In genomic region chr3:153849368-153850015, GRCm38 (mm10) we compare ENCODE assay signal across 8 mouse cellular contexts. TPM values are rescaled to one million over a fixed set of nuclear protein-coding genes. Genes with fewer than 3 reads are reported as not detected.
A peak's percentile ranks its signal among the peaks of the same experiment; 100 is the strongest.
DNase-seq lines count a peak whose midpoint lies in the region; ATAC-seq lines count a peak whose summit lies in the region.

No protein-coding gene starts in this region.

- no peaks in the 10 kb centered on the region for H3K9me3 ChIP-seq in liver, embryonic 11.5 days (ENCODE audit: control insufficient read depth, low read length)

- H3K27me3 ChIP-seq in liver, embryonic 11.5 days (replicated peaks; ENCODE audit: control insufficient read depth, insufficient read depth, low read length) = no peaks in the 10 kb centered on the region

- no peaks in the 10 kb centered on the region for H3K36me3 ChIP-seq in liver, embryonic 11.5 days (ENCODE audit: control insufficient read depth, insufficient read depth, low read length)

- H3K4me1 ChIP-seq in liver, embryonic 11.5 days (replicated peaks; ENCODE audit: control insufficient read depth, insufficient read depth, low read length) = peaks cover 45% of the 10 kb centered on the region

- H3K27ac ChIP-seq in liver, embryonic 11.5 days (ENCODE audit: low read depth, low read length) = peak overlapping the region; percentile 39

- WGBS in liver, embryonic 11.5 days = 5% methylated on average over 5 of the region's 5 CpGs

- H3K9ac ChIP-seq in liver, embryonic 11.5 days (ENCODE audit: low read depth, low read length) = peak overlapping the region; percentile 41

- H3K4me3 ChIP-seq in liver, embryonic 11.5 days (ENCODE audit: low read depth, low read length) = peak overlapping the region; percentile 18; the same call in 1 of the 2 replicates

- peak; percentile 82 to 85 for ATAC-seq in hematopoietic stem cell, adult 5-6 weeks (replicated peaks in 1 of 2; ENCODE audit: insufficient read depth in 1 of 2, low FRiP score in 2 of 2, low TSS enrichment in 1 of 2, low read depth in 1 of 2, poor library complexity in 2 of 2, severe bottlenecking in 2 of 2)
- ATAC-seq in liver, embryonic 11.5 days (replicated peaks; ENCODE audit: low FRiP score) = peak; percentile 76

- peak; percentile 53 for DNase-seq in urinary bladder, postnatal 14 days (ENCODE audit: low spot score)
- no peak for DNase-seq in urinary bladder, adult 2 months (ENCODE audit: low spot score)
- DNase-seq in liver, embryonic 11.5 days (ENCODE audit: low spot score) = peak; percentile 69
- DNase-seq in spleen, postnatal 14 days (ENCODE audit: low spot score in 2 of 2) = peak; percentile 49
- no peak for DNase-seq in ovary, postnatal 14 days (ENCODE audit: low spot score)
- no peak for DNase-seq in right cerebral cortex, postnatal 10 days (ENCODE audit: low spot score in 2 of 2)
- no peak for DNase-seq in cerebellum, postnatal 14 days

- peak overlapping the region; percentile 61 for H3K4me2 ChIP-seq in liver, embryonic 11.5 days

RNA-seq across cellular contexts. Expression of gene Asb17, which starts 5.5 kb away (rescaled TPM):
- polyA plus RNA-seq in urinary bladder, adult 2 months (2012; rRNA removed) = 0.11 TPM in 1 of 2 replicates, not detected in the other
- total RNA-seq in hematopoietic stem cell, adult 5-6 weeks (2017) = not detected in 2 replicates
- 8.3 and 9.6 TPM in 2 replicates for polyA plus RNA-seq in liver, embryonic 11.5 days (2014; fragmentation: Nextera tagmentation; extraction: Ambion mirVana)

RNA-seq across cellular contexts. Expression of gene Msh4, which starts 56.4 kb away (rescaled TPM):
- polyA plus RNA-seq in urinary bladder, adult 2 months (2012; rRNA removed) = 0.03 TPM in 1 of 2 replicates, not detected in the other
- total RNA-seq in hematopoietic stem cell, adult 5-6 weeks (2017) = 0.20 and 0.44 TPM in 2 replicates
- 0.09 and 0.11 TPM in 2 replicates for polyA plus RNA-seq in liver, embryonic 11.5 days (2014; fragmentation: Nextera tagmentation; extraction: Ambion mirVana)

Comparison
In these comparisons a context has a peak if more than half of its experiments do, and no peak if none do; other contexts are left out.
1. DNase-seq: peak in urinary bladder, postnatal 14 days (single experiment), liver, embryonic 11.5 days (single experiment) and spleen, postnatal 14 days (2 of 2); none in urinary bladder, adult 2 months (single experiment), ovary, postnatal 14 days (single experiment), right cerebral cortex, postnatal 10 days (0 of 2) and cerebellum, postnatal 14 days (0 of 2).